Mouse (Mus musculus): ENCODE results near the gene Rhbdf2.

DNA sequence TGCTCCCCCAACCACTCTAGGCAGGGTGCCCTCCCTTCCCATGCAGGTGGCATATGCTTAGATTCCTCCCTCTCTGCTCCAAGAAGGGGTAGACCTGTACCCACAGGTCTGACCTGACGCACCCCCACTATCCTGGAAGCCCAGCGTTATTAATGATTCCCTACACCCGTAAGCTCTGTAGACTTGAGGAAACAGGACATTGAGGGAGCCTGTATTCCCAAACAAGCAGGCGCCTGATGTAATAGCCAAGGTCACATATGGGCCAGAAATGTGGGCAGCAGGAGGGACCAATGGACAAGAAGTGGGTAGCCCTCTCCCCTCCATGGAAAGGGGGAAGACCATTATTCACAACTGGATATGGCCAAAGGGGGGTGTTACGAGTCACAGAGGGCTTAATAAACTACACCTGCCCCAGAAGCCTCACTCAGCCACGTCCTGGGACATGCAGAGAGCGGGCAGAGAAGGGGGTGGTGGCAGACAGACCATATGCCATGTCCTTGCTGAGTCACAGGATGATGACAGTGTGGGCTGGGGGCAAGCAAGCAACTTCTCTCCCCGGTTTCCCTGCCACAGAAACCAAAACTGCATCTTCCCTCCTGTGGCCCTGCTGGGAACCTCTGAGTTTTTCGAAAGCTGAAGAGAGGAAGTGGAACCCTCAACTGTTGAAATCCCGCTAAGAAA lies 10.2 kb downstream of the Rhbdf2 start:
- no peak for TF ChIP-seq CTCF (IDR thresholded peaks at IDR 0.05; ENCODE audit: low read depth)
- no peak for TF ChIP-seq EP300 (IDR thresholded peaks at IDR 0.05; ENCODE audit: low read depth)
